Mouse (Mus musculus): ENCODE data around the gene Klhl6. TPM values are rescaled to one million over a fixed set of nuclear protein-coding genes. Genes with fewer than 3 reads are reported as not detected.
A peak's percentile ranks its signal among the peaks of the same experiment; 100 is the strongest.
"Not testable (repeated sequence)": the region's sequence is repeated elsewhere in the genome, so short reads cannot be mapped to it uniquely, and the experiment has no call there.

Klhl6 gene
- 7.2 and 8.2 TPM in 2 replicates for polyA plus RNA-seq (2015; fragmentation: Nextera tagmentation; extraction: Ambion mirVana)

DNA sequence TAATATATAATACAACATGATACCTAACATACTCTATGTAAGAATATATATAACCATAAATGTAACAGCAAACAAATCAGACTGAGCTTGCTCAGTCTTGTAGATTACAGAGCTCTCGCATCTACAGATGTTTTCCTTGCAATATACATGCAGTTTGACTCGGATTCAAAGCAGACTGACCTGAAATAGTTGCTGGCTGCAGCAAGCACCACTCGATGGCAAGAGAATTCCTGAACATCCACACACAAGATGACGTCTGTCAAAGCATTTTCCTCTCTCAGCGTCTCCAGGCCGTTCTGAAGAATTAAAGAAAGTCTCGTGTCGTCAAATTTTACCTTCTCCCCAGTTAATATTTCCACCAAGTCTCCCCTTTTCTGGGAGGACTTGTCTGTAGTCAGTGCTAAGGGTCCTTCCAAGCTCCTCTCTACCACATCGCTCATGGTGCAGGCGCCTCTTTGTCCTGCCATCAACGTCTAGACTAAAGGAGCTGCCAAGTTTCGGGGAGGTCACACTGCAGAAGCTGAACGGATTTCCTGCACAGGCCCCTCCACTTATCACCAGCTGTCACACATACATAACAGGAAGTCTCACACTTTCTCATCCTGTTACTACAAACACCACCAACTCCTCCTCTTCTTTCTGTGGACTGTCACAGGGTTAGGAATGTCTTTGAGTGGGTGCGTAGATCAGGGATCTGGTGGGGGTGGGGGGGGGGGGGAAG is at the start of gene Klhl6:
TSS of gene Klhl6 (minus strand) at position 501 of the 721 bp plus-strand sequence.
- no peaks in the 10 kb centered on the region for H3K4me1 ChIP-seq (ENCODE audit: control insufficient read depth, insufficient read depth, low read length)
- no peak within 1 kb of the TSS; the same call in 1 of the 2 replicates for H3K9ac ChIP-seq (ENCODE audit: low read depth, low read length)
- peak within 1 kb of the TSS; percentile 33 for H3K4me2 ChIP-seq (ENCODE audit: low read depth, low read length)
- peak within 1 kb of the TSS; percentile 63 for H3K27ac ChIP-seq (ENCODE audit: low read length)
- H3K9me3 ChIP-seq (ENCODE audit: control insufficient read depth, low read length) = no peaks in the 10 kb centered on the region
- no peaks in the 10 kb centered on the region for H3K27me3 ChIP-seq (replicated peaks; ENCODE audit: control insufficient read depth, insufficient read depth, low read length)
- no peaks in the 10 kb centered on the region for H3K36me3 ChIP-seq (ENCODE audit: control insufficient read depth, insufficient read depth, low read length)
- 41% methylated on average over 14 of the region's 14 CpGs for WGBS
- peak; percentile 82 for ATAC-seq
- H3K4me3 ChIP-seq (ENCODE audit: low read length) = peak within 1 kb of the TSS; percentile 40

GRCm38 (mm10) chr16:20027241-20027640 is 44.4 kb upstream of the Klhl6 start:
- not testable (repeated sequence) for H3K27ac ChIP-seq (ENCODE audit: low read length); H3K4me2 ChIP-seq (ENCODE audit: low read depth, low read length); H3K9me3 ChIP-seq (ENCODE audit: control insufficient read depth, low read length); H3K9ac ChIP-seq (ENCODE audit: low read depth, low read length); ATAC-seq; H3K4me1 ChIP-seq (ENCODE audit: control insufficient read depth, insufficient read depth, low read length); H3K27me3 ChIP-seq (replicated peaks; ENCODE audit: control insufficient read depth, insufficient read depth, low read length); H3K36me3 ChIP-seq (ENCODE audit: control insufficient read depth, insufficient read depth, low read length); H3K4me3 ChIP-seq (ENCODE audit: low read length)
- WGBS = 90% methylated on average over 2 of the region's 4 CpGs

DNA sequence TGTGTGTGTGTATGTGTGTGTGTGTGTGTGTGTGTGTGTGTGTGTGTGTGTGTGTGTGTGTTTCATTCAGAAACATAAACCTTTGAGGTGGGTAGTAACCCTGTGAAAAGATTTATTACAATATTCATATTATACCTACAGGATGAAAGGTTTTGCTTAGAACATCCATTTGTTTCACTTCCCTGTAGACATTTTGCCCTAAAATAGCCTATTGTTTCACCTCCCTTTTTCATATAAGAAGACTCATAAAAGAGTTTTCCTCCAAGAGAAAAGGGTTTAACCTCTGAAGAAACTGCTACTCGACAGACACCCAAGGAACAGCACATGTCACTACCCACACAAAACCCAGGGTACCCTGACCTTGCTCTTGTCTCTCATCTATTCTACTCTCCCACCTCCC is 40.0 kb upstream of the Klhl6 start:
- Histone ChIP-seq H3K9me3 (ENCODE audit: control insufficient read depth, low read length) (no peaks in the 10 kb centered on the region), H3K27ac (ENCODE audit: low read length) (no peak overlapping the region), H3K4me1 (ENCODE audit: control insufficient read depth, insufficient read depth, low read length) (no peaks in the 10 kb centered on the region), H3K4me3 (ENCODE audit: low read length) (no peak overlapping the region), H3K27me3 (replicated peaks; ENCODE audit: control insufficient read depth, insufficient read depth, low read length) (no peaks in the 10 kb centered on the region), H3K9ac (ENCODE audit: low read depth, low read length) (no peak overlapping the region), H3K36me3 (ENCODE audit: control insufficient read depth, insufficient read depth, low read length) (no peaks in the 10 kb centered on the region), H3K4me2 (ENCODE audit: low read depth, low read length) (no peak overlapping the region)
- WGBS = 86% methylated on average over 1 of the region's 1 CpGs
- ATAC-seq = no peak

DNA sequence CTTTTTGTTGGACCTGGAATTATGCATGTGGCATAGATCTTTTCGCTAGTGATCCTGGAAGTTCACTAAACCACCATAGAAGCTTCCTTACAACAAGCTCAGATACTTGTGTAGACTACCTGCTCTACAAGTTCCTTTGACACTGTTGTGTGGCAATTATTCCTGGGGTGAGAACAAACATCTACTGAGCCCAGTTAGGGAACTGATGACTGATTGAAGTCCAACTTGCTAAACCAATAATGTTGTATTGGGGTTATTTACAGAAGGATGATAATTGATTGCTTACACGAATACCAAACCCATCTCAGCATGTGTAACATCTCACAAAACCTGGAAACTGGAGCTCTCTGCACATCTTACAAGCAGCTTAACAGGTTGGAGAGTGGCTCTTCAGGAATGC is 39.0 kb upstream of the Klhl6 start:
- WGBS = 48% methylated on average over 2 of the region's 2 CpGs
- H3K9ac ChIP-seq (ENCODE audit: low read depth, low read length) = no peak overlapping the region

GRCm38 (mm10) chr16:20012647-20013046 is 29.8 kb upstream of the Klhl6 start:
- H3K9me3 ChIP-seq (ENCODE audit: control insufficient read depth, low read length) = no peaks in the 10 kb centered on the region
- H3K27ac ChIP-seq (ENCODE audit: low read length) = no peak overlapping the region
- peak; percentile 59 for ATAC-seq
- no peaks in the 10 kb centered on the region for H3K36me3 ChIP-seq (ENCODE audit: control insufficient read depth, insufficient read depth, low read length)
- no peak overlapping the region for H3K4me2 ChIP-seq (ENCODE audit: low read depth, low read length)
- no peak overlapping the region for H3K9ac ChIP-seq (ENCODE audit: low read depth, low read length)
- H3K27me3 ChIP-seq (replicated peaks; ENCODE audit: control insufficient read depth, insufficient read depth, low read length) = no peaks in the 10 kb centered on the region
- H3K4me1 ChIP-seq (ENCODE audit: control insufficient read depth, insufficient read depth, low read length) = no peaks in the 10 kb centered on the region
- no peak overlapping the region for H3K4me3 ChIP-seq (ENCODE audit: low read length)

More for the DNA sequence above, 39.0 kb upstream of the Klhl6 start:
- Histone ChIP-seq H3K9me3 (ENCODE audit: control insufficient read depth, low read length) (no peaks in the 10 kb centered on the region), H3K27me3 (replicated peaks; ENCODE audit: control insufficient read depth, insufficient read depth, low read length) (no peaks in the 10 kb centered on the region), H3K27ac (ENCODE audit: low read length) (no peak overlapping the region), H3K4me1 (ENCODE audit: control insufficient read depth, insufficient read depth, low read length) (no peaks in the 10 kb centered on the region), H3K4me2 (ENCODE audit: low read depth, low read length) (no peak overlapping the region), H3K36me3 (ENCODE audit: control insufficient read depth, insufficient read depth, low read length) (no peaks in the 10 kb centered on the region), H3K4me3 (ENCODE audit: low read length) (no peak overlapping the region)
- no peak for ATAC-seq

GRCm38 (mm10) chr16:20006066-20006465 is 23.2 kb upstream of the Klhl6 start:
- Histone ChIP-seq H3K36me3 (ENCODE audit: control insufficient read depth, insufficient read depth, low read length) (no peaks in the 10 kb centered on the region), H3K4me3 (ENCODE audit: low read length) (no peak overlapping the region), H3K4me2 (ENCODE audit: low read depth, low read length) (no peak overlapping the region), H3K27me3 (replicated peaks; ENCODE audit: control insufficient read depth, insufficient read depth, low read length) (no peaks in the 10 kb centered on the region), H3K9ac (ENCODE audit: low read depth, low read length) (no peak overlapping the region), H3K27ac (ENCODE audit: low read length) (no peak overlapping the region), H3K4me1 (ENCODE audit: control insufficient read depth, insufficient read depth, low read length) (no peaks in the 10 kb centered on the region), H3K9me3 (ENCODE audit: control insufficient read depth, low read length) (no peaks in the 10 kb centered on the region)
- ATAC-seq = no peak
- 73% methylated on average over 1 of the region's 1 CpGs for WGBS

DNA sequence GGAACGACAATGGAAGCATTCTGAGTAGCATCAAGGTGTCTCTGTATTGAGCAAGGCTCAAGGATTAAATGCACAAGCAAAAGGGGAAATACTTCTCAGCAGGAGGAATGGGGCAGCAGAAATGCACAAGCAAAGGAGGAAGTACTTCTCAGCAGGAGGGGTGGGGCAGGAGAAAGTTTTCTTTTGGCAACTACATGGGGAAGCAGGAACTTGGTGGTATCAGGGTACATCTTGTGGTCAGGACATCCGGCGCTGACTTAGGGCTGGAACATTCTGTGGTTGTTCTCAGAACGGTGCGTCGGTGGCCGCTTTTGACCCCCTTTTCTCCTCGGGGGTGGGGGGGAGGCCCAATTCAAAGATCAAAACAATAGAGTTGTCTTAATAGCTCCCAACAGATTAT is 17.4 kb upstream of the Klhl6 start:
- 94% methylated on average over 8 of the region's 8 CpGs for WGBS
- not testable (repeated sequence) for H3K27me3 ChIP-seq (replicated peaks; ENCODE audit: control insufficient read depth, insufficient read depth, low read length); H3K4me3 ChIP-seq (ENCODE audit: low read length); H3K9ac ChIP-seq (ENCODE audit: low read depth, low read length); ATAC-seq; H3K36me3 ChIP-seq (ENCODE audit: control insufficient read depth, insufficient read depth, low read length); H3K27ac ChIP-seq (ENCODE audit: low read length); H3K9me3 ChIP-seq (ENCODE audit: control insufficient read depth, low read length); H3K4me1 ChIP-seq (ENCODE audit: control insufficient read depth, insufficient read depth, low read length); H3K4me2 ChIP-seq (ENCODE audit: low read depth, low read length)

GRCm38 (mm10) chr16:19997616-19998015 is 14.8 kb upstream of the Klhl6 start:
- 81% methylated on average over 7 of the region's 7 CpGs for WGBS
- ATAC-seq = no peak
- no peak overlapping the region for H3K27ac ChIP-seq (ENCODE audit: low read length)

GRCm38 (mm10) chr16:19996913-19997312 is 14.1 kb upstream of the Klhl6 start:
- not testable (repeated sequence) for H3K27me3 ChIP-seq (replicated peaks; ENCODE audit: control insufficient read depth, insufficient read depth, low read length); H3K4me2 ChIP-seq (ENCODE audit: low read depth, low read length); H3K9ac ChIP-seq (ENCODE audit: low read depth, low read length); H3K4me3 ChIP-seq (ENCODE audit: low read length); H3K4me1 ChIP-seq (ENCODE audit: control insufficient read depth, insufficient read depth, low read length); H3K9me3 ChIP-seq (ENCODE audit: control insufficient read depth, low read length); H3K36me3 ChIP-seq (ENCODE audit: control insufficient read depth, insufficient read depth, low read length); ATAC-seq; H3K27ac ChIP-seq (ENCODE audit: low read length)
- WGBS = 15% methylated on average over 6 of the region's 6 CpGs

More at GRCm38 (mm10) chr16:19997616-19998015, 14.8 kb upstream of the Klhl6 start:
- H3K4me1 ChIP-seq (ENCODE audit: control insufficient read depth, insufficient read depth, low read length) = no peaks in the 10 kb centered on the region
- no peaks in the 10 kb centered on the region for H3K9me3 ChIP-seq (ENCODE audit: control insufficient read depth, low read length)
- no peak overlapping the region for H3K4me3 ChIP-seq (ENCODE audit: low read length)
- H3K4me2 ChIP-seq (ENCODE audit: low read depth, low read length) = no peak overlapping the region
- H3K36me3 ChIP-seq (ENCODE audit: control insufficient read depth, insufficient read depth, low read length) = no peaks in the 10 kb centered on the region
- H3K27me3 ChIP-seq (replicated peaks; ENCODE audit: control insufficient read depth, insufficient read depth, low read length) = no peaks in the 10 kb centered on the region
- H3K9ac ChIP-seq (ENCODE audit: low read depth, low read length) = no peak overlapping the region

DNA sequence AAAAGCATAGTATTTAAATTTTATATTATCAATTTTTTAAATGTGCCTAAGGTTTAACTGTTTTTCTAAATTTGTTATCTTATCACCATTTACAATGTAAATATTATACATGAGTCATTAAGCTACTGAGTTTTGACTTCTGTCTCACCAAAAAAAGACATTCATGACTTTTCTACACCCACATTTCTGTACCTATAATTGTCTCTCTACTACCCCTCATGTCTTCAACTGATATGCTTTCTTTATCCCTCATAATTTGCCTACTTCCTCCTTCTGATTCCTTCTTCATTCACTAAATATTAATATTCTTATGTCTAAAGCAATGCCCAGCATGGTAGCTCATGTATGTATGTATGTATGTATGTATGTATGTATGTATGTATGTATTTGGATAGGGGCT is 13.0 kb upstream of the Klhl6 start:
- no peaks in the 10 kb centered on the region for H3K36me3 ChIP-seq (ENCODE audit: control insufficient read depth, insufficient read depth, low read length)
- no peak overlapping the region for H3K4me3 ChIP-seq (ENCODE audit: low read length)
- H3K4me2 ChIP-seq (ENCODE audit: low read depth, low read length) = no peak overlapping the region
- H3K27ac ChIP-seq (ENCODE audit: low read length) = no peak overlapping the region
- H3K4me1 ChIP-seq (ENCODE audit: control insufficient read depth, insufficient read depth, low read length) = no peaks in the 10 kb centered on the region
- no peak for ATAC-seq
- H3K27me3 ChIP-seq (replicated peaks; ENCODE audit: control insufficient read depth, insufficient read depth, low read length) = no peaks in the 10 kb centered on the region
- H3K9me3 ChIP-seq (ENCODE audit: control insufficient read depth, low read length) = no peaks in the 10 kb centered on the region
- H3K9ac ChIP-seq (ENCODE audit: low read depth, low read length) = no peak overlapping the region

Measured in intestine, embryonic 16.5 days (tissue).